In the genomic region with DNA sequence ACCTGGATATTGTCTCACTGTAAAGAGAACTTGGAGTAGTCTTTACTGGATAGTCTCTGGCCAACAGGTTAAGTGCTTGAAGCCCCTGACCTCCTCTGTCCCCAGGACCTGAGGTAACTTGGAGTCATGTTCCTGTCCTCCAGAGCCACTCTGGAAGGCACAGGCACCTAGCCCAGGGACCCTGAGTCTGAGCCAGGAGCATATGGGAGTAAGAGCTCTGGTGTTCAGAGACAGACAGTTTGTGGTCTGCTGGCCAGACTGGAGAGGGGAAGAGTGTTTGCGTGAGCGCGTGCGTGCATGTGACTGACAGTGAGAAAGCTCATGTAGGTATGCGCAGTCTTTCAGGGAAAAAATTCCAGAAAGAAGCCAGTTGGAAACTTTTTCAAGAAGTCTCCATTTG, we compare ENCODE assay signal across 12 mouse cellular contexts.
DNase-seq lines count a peak whose midpoint lies in the region; ATAC-seq and TF ChIP-seq lines count a peak whose summit lies in the region.
"Had no signal": no experiment of that assay in that cellular context is flagged by ENCODE, and none has a peak within 500 bp of the region (broad histone marks: within the 10 kb centered on the region; RNA-seq: fewer than 3 reads in every experiment).

No protein-coding gene starts in this region.

- no peak for ATAC-seq in embryonic facial prominence, embryonic 13.5 days (ENCODE audit: insufficient number of reproducible peaks, insufficient read depth, low FRiP score, low TSS enrichment, low read depth)
- no peak for ATAC-seq in heart, postnatal 0 days (ENCODE audit: insufficient read depth, low read depth)
- ATAC-seq in neural tube, embryonic 15.5 days (ENCODE audit: low FRiP score): no peak

- TF ChIP-seq CTCF in heart, postnatal 0 days (IDR thresholded peaks at IDR 0.05; ENCODE audit: low read depth): no peak
- no peak for TF ChIP-seq CTCF in thymus, adult 2 months (IDR thresholded peaks at IDR 0.05; ENCODE audit: borderline replicate concordance, control insufficient read depth, extremely low read depth, insufficient read depth, low read length, poor library complexity)

- no peak overlapping the region for H3K4me2 ChIP-seq in embryonic facial prominence, embryonic 13.5 days
- no peak overlapping the region for H3K4me2 ChIP-seq in heart, postnatal 0 days (ENCODE audit: low read depth, low read length)
- no peak overlapping the region for H3K4me2 ChIP-seq in neural tube, embryonic 15.5 days
- H3K4me2 ChIP-seq: midbrain, embryonic 15.5 days had no signal

- TF ChIP-seq POLR2A in thymus, adult 2 months (IDR thresholded peaks at IDR 0.05; ENCODE audit: control insufficient read depth, extremely low read depth, insufficient read depth, low read length, poor library complexity): no peak

- no peak overlapping the region for H3K9ac ChIP-seq in embryonic facial prominence, embryonic 13.5 days
- H3K9ac ChIP-seq in heart, postnatal 0 days (replicated peaks; ENCODE audit: low read depth, low read length): no peak overlapping the region
- no peak overlapping the region for H3K9ac ChIP-seq in neural tube, embryonic 15.5 days (replicated peaks)
- H3K9ac ChIP-seq: midbrain, embryonic 15.5 days had no signal

- intact Hi-C loops in heart, postnatal 10 days (cut with DNase I): loop anchor here (2.0 to 5.0 kb wide), 2 partner anchors 13 to 63 kb away; partner anchors contain the start of gene Dnmt3a

- H3K4me3 ChIP-seq in embryonic facial prominence, embryonic 13.5 days: no peak overlapping the region
- H3K4me3 ChIP-seq in embryonic facial prominence, embryonic 10.5 days: no peak overlapping the region
- no peak overlapping the region for H3K4me3 ChIP-seq in heart, postnatal 0 days (ENCODE audit: low read depth, low read length)
- no peak overlapping the region for H3K4me3 ChIP-seq in thymus, adult 2 months (ENCODE audit: control insufficient read depth, insufficient read depth, low read length)
- no peak overlapping the region for H3K4me3 ChIP-seq in neural tube, embryonic 15.5 days (replicated peaks)
- H3K4me3 ChIP-seq: midbrain, embryonic 15.5 days had no signal

- DNase-seq in embryonic facial prominence, embryonic 10.5 days (ENCODE audit: low spot score): no peak
- DNase-seq in heart, postnatal 0 days (ENCODE audit: low spot score): no peak
- no peak for DNase-seq in heart, postnatal 10 days
- no peak for DNase-seq in thymus, adult 2 months
- DNase-seq in thymus, postnatal 0 days (ENCODE audit: low spot score): no peak
- DNase-seq in adrenal gland, postnatal 25 days: no peak
- DNase-seq: adrenal gland, postnatal 10 days; kidney, postnatal 25 days; retina, postnatal 1 day had no signal

- no peak for TF ChIP-seq EP300 in heart, postnatal 0 days (IDR thresholded peaks at IDR 0.05; ENCODE audit: low read depth)

- H3K27me3 ChIP-seq in embryonic facial prominence, embryonic 13.5 days: no peaks in the 10 kb centered on the region
- peaks cover 22% of the 10 kb centered on the region for H3K27me3 ChIP-seq in embryonic facial prominence, embryonic 10.5 days (replicated peaks; ENCODE audit: low read depth, poor library complexity, severe bottlenecking)
- no peaks in the 10 kb centered on the region for H3K27me3 ChIP-seq in heart, postnatal 0 days (ENCODE audit: control insufficient read depth, insufficient read depth, low read length)
- H3K27me3 ChIP-seq in thymus, adult 2 months (ENCODE audit: control insufficient read depth, insufficient read depth, low read length): no peaks in the 10 kb centered on the region
- no peaks in the 10 kb centered on the region for H3K27me3 ChIP-seq in neural tube, embryonic 15.5 days (replicated peaks)
- H3K27me3 ChIP-seq: midbrain, embryonic 15.5 days had no signal

- H3K27ac ChIP-seq in embryonic facial prominence, embryonic 13.5 days: 0 out of 2 replicates have a peak overlapping the region, but pooled peaks have one; percentile 33
- H3K27ac ChIP-seq in embryonic facial prominence, embryonic 10.5 days (replicated peaks): no peak overlapping the region
- H3K27ac ChIP-seq in heart, postnatal 0 days (ENCODE audit: low read depth): peak overlapping the region; percentile 70
- H3K27ac ChIP-seq in thymus, adult 2 months (ENCODE audit: control insufficient read depth, insufficient read depth, low read length): peak overlapping the region; percentile 33; the same call in 1 of the 2 replicates
- H3K27ac ChIP-seq in neural tube, embryonic 15.5 days (replicated peaks): no peak overlapping the region

- peaks cover 26% of the 10 kb centered on the region for H3K4me1 ChIP-seq in embryonic facial prominence, embryonic 13.5 days
- H3K4me1 ChIP-seq in embryonic facial prominence, embryonic 10.5 days: peaks cover 47% of the 10 kb centered on the region
- H3K4me1 ChIP-seq in heart, postnatal 0 days (ENCODE audit: control insufficient read depth, insufficient read depth): peaks cover 52% of the 10 kb centered on the region
- peaks cover 48% of the 10 kb centered on the region for H3K4me1 ChIP-seq in thymus, adult 2 months (replicated peaks; ENCODE audit: control insufficient read depth, insufficient read depth, low read length)
- peaks cover 23% of the 10 kb centered on the region for H3K4me1 ChIP-seq in neural tube, embryonic 15.5 days

- WGBS in embryonic facial prominence, embryonic 13.5 days: 90% methylated on average over 5 of the region's 5 CpGs
- 95% methylated on average over 5 of the region's 5 CpGs for WGBS in embryonic facial prominence, embryonic 10.5 days
- 81% methylated on average over 5 of the region's 5 CpGs for WGBS in heart, postnatal 0 days
- 84% methylated on average over 5 of the region's 5 CpGs for WGBS in thymus, adult 2 months
- 94% methylated on average over 5 of the region's 5 CpGs for WGBS in neural tube, embryonic 15.5 days

- H3K36me3 ChIP-seq in embryonic facial prominence, embryonic 13.5 days: peaks cover 79% of the 10 kb centered on the region
- peaks cover 51% of the 10 kb centered on the region for H3K36me3 ChIP-seq in embryonic facial prominence, embryonic 10.5 days (replicated peaks)
- peaks cover 39% of the 10 kb centered on the region for H3K36me3 ChIP-seq in heart, postnatal 0 days (replicated peaks; ENCODE audit: control insufficient read depth, insufficient read depth, low read length)
- H3K36me3 ChIP-seq in thymus, adult 2 months (ENCODE audit: control insufficient read depth, insufficient read depth, low read length): peaks cover 9% of the 10 kb centered on the region; the same call in 1 of the 2 replicates
- peaks cover 47% of the 10 kb centered on the region for H3K36me3 ChIP-seq in neural tube, embryonic 15.5 days
- H3K36me3 ChIP-seq: midbrain, embryonic 15.5 days had no signal

- no peaks in the 10 kb centered on the region for H3K9me3 ChIP-seq in embryonic facial prominence, embryonic 13.5 days
- no peaks in the 10 kb centered on the region for H3K9me3 ChIP-seq in embryonic facial prominence, embryonic 10.5 days
- H3K9me3 ChIP-seq in heart, postnatal 0 days (replicated peaks; ENCODE audit: control insufficient read depth, low read length): no peaks in the 10 kb centered on the region
- H3K9me3 ChIP-seq in neural tube, embryonic 15.5 days (replicated peaks): no peaks in the 10 kb centered on the region
- H3K9me3 ChIP-seq: midbrain, embryonic 15.5 days had no signal

Comparison
In these comparisons a context has a peak if more than half of its experiments do, and no peak if none do; other contexts are left out.
1. H3K27ac ChIP-seq: peak in embryonic facial prominence, embryonic 13.5 days (single experiment), heart, postnatal 0 days (single experiment) and thymus, adult 2 months (single experiment); none in embryonic facial prominence, embryonic 10.5 days (single experiment) and neural tube, embryonic 15.5 days (single experiment).